Mouse (Mus musculus) embryo, embryonic 11 days (tissue): ENCODE results near the gene Fam160a2.

ENCODE experiments used
- DNase-seq: peaks from one replicate; pipeline ENCODE4 v3.0.0-alpha.2; 2015

The Fam160a2 gene

DNA sequence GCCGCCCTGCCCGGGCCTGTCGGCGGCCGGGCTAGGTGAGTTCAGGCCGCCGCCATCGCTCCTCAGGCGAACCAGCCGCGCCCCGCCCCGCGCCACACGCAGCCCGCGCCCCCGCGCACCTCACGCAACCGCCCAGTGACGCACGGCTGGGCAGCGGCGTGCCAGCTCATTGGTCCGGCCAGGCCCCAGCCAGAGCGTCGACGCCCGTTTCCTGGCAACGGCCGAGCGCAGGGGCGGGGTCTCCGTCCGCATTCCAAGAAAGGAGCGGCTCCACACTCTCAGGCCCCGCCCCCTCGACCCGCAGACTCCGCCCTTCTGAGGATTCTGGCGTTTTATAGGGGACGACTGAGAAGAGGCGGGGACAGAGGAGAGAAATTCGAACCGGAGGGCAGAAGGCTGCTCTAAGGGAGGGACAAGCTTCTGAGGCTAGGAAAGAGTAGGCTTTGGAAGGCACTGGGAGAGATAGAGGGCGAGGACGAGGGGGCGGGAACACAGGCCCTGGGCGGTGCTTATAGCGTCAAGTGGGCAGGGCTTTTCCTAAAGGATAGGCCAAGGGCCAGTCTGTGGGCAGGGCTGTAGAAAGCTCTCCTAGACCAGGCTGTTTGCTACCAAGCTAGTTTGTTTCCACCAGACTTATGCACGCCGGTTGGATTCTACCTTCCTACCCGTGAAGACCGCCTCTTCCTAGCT, at the start of gene Fam160a2:
Gene Fam160a2 (minus strand): TSS at position 120 of the 690 bp plus-strand sequence.
- DNase-seq = peak; percentile 99

DNA sequence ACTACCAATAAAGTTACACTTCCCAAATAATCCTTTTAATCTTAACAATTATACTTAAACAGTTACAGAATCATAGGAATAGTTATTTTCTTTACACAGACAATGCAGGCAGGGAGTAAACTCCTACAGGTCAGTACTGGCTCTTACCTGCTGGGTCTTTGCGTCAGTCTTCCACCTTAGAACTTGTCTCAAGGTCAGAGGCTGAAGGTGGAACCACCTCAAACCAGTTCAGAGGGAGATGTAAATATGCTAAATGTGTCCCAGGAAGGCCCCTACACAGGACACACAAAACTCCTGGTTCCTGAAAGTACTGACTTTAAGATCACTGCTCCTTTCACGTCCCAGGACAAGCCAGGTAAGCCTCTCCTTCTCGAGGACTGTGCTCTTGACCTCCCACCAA, 45.2 kb upstream of the Fam160a2 start:
- no peak for DNase-seq

DNA sequence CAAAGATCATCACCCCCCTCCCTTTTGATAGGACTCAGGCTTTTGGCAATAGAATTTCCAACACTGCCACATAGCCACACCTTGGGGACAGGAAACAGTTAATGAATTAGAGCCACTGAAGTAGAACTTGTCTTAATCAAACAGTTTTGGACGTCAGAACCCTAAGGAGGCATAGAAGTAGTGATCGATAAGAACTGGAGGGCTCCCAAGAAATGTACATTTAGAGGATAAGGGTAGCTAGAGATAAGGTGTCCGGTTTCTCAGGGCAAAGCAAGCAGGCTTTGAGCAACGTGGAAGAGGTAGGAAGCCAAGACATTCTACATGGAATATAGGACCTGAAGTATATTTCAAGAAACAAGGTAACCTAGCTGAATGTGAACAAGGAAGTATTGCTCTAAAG, 41.6 kb upstream of the Fam160a2 start:
- no peak for DNase-seq

DNA sequence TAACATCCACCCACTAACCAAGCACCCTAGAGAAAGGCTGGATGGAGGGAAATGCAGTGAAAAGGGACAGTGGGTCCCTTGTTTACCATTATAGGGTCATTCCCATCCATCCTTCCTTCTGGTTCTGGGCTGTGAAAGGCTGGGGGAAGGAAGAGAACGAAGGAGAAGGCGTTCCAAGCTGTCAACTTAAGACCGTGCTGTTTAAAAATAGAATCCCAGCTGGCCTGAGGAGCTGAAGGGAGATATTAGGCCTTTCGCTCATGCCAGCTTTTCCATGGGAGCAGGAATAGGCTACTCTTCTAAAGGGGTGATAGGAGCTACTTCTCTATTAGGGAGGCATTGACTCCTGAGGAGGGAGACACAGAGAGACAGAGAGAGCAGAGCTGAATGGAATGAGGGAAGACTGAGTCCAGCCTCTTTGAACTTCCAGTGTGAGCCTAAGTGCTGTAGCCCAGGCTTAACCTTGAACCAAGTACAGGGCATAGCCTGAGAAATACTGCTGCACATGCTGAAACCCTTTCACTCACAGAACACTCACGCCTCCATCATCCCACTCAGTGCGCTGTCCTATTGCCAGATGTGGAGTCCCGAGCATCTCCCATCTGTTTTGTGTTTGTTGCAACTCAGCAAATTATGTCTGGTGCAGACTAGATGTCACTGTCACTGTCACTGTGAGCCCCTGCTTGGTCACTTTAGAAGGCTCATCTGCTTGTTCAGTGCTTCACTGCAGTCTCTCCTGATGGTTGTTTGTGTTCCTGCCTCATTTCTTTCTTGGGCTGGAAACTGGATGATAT, 38.3 kb upstream of the Fam160a2 start:
- DNase-seq = no peak

DNA sequence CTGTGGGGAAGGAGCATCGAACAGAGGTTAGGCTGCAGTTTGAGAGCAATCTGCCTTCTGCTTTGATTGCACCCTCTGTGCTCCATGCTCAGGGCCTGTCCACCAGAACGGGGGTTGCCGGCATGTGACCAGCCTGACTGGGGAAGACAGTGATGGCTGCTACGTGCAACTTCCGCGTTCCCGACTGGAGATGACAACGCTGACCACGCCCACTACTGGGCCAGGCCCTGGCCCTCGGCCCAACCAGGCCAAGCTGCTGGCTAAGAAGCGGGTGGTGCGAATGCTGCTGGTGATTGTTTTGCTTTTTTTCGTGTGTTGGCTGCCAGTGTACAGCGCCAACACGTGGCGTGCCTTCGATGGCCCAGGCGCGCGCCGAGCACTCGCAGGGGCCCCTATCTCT, 34.9 kb upstream of the Fam160a2 start:
- no peak for DNase-seq

DNA sequence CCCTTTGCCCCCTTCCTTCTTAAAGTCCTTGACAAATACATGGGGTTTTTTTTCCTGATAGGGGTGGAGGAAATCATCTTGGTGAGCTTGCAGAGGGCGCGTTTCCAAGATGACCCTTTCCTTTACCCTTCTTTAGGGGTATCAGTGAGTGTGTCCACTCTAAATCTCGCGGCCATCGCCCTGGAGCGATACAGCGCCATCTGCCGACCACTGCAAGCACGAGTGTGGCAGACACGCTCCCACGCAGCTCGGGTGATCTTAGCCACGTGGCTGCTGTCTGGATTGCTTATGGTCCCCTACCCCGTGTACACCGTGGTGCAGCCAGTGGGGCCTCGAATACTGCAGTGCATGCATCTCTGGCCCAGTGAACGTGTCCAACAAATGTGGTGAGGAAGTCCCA, 34.0 kb upstream of the Fam160a2 start:
- DNase-seq = no peak

DNA sequence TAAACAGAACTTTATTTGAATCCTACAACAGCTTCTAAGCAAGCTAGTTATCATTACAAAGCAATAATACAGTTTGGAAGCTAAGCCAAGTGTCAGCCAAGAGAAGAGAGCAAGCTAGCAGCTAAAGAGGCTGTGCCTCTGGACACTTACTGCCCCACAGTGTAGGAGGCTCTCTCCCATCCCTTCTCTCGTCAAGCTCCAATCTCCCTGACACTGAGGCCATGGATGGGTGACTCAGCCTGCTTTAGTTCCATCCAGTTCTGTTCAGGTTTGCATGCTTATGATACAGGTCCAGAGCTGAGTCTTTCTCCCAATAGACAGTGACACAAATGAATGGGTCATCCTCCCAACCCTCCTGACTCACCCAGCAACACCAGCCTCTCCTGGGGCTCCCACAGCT, 32.2 kb upstream of the Fam160a2 start:
- no peak for DNase-seq

DNA sequence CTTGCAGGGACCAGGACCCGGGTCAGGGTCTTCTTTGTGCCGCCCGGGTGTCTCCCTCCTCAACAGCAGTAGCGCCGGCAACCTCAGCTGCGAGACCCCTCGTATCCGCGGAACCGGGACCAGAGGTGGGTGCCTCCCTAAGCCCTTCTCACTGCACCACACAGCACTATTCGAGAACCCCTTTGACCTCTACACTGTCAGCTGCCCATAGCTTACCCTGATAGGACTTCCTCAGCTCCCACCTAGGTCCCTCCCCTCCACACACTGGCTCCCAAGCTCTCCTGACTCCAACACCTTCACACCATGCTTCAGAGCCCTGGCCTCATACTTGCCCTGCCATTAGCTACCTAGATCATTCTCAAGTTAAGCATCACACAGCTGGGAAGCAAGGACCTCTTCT, 26.2 kb upstream of the Fam160a2 start:
- peak; percentile 5 for DNase-seq

DNA sequence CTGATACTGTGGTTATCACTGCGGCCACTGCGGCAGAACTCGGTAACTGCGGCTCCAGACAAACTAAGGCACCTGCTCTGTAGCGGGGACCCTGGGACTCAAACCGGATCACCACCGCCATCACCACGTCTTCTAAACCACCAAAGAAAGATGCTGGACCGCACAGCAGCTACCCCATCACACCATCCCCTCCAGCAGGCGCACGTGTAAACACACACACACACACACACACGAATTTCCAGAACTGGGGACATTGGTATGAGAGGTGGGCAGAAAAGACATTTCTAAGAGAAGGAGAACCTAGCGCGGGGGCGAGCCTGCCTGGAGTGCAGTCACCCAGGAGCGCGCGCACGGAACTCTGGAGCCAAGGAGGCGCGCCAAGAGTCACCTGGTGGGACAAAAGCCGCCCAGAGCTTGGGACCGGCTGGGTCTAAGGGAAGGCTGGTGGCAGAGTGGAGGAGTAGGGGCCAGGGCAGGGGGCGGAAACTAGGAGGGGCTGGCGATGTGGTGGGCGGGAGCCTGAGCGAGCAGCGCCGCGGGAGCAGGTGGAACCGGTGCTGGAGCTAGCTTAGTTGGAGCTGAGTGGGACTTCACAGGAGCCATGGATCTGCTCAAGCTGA, 25.7 kb upstream of the Fam160a2 start, which contains the start of gene Cckbr:
Gene Cckbr (plus strand): TSS at position 308 of the 620 bp plus-strand sequence.
- peak; percentile 58 for DNase-seq

DNA sequence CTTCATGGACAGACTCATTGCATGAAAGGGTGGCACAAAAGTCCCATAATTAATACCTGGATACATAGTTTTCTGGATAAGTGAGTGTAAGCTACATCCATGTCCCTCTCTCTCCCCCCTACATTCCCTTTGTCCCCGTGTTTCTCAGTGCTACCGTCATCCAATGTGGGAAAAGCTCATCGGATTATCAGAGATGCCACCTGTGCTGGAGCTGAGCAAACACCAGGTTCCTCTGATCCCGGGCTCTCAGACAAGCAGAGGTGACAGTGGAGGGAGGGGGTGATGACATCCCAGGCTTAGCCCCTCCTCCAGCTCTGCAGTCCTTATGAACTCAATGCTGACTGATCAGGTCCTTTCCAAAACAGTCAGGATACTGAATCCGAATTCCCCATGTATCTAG, 24.5 kb upstream of the Fam160a2 start:
- DNase-seq = no peak

DNA sequence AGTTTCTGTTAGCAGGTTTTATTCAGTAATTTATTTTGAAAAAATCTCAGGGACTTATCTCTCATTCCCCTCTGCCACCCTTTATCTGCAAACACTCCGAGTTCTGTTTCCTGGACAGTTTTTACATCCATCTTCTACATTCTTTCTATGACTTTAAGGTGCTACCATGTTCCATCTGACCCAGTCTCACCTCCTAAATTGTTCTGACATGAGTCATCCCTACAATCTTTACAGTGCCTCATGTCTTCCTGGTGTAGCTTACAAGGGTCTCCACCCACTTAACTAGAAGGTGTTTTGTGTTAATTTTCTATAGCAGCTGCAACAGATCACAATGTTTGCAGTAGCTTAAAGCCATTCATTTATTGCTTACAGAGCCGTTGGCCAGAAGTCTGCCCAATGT, 21.0 kb upstream of the Fam160a2 start:
- DNase-seq = no peak

DNA sequence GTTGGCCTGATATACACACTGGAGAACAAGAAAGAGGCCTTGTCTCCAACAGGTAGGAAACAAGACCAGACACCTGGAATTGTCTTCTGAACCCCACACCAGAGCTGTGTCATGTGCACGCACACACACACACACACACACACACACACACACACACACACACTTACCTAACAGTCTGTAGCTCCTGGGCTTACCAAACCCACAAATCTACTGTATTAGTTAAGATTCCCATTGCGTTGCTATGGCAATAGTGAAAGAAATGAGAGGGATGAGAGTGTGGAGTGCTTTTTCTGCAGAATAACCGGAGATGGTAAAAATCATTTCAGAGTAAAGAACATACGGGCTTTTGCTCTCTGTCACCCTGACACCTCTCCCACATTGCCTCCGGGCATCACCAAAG, 18.3 kb upstream of the Fam160a2 start:
- no peak for DNase-seq

DNA sequence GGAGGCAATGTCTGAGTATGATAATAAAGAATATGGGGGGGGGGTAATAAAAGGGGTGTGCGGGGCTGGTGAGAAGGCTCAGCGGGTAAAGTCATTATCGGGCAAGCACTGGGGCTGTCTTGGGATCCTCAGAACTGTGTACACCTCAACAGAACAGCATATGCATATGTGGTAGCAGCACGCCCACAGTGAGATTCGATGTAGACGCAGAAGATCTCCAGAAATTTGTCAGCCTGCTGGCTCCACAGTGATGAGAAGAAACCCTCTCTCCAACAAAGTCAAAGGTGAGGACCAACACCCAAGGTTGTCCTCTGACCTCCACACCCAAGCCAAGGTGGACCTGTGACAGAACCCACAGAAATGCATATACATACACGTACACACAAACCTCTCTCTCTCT, 16.7 kb upstream of the Fam160a2 start:
- DNase-seq = no peak

DNA sequence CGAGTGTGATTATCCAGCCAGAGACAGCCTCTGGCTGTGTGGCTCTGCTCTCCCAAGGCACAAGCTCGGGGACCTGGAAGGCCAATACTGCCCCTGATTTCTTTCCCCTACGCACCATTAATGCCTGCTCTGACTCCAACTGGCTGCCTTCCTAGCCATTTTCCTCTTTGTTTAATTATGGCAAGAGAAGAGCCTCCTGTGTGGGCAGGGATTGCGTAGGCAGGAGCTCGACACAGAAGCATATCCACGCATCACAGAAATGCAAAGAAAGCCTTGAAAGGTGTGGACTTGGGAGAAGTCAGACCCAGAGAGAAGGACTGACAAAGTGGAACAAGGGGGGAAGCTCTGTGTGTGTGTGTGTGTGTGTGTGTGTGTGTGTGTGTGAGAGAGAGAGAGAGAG, 14.5 kb upstream of the Fam160a2 start:
- no peak for DNase-seq

DNA sequence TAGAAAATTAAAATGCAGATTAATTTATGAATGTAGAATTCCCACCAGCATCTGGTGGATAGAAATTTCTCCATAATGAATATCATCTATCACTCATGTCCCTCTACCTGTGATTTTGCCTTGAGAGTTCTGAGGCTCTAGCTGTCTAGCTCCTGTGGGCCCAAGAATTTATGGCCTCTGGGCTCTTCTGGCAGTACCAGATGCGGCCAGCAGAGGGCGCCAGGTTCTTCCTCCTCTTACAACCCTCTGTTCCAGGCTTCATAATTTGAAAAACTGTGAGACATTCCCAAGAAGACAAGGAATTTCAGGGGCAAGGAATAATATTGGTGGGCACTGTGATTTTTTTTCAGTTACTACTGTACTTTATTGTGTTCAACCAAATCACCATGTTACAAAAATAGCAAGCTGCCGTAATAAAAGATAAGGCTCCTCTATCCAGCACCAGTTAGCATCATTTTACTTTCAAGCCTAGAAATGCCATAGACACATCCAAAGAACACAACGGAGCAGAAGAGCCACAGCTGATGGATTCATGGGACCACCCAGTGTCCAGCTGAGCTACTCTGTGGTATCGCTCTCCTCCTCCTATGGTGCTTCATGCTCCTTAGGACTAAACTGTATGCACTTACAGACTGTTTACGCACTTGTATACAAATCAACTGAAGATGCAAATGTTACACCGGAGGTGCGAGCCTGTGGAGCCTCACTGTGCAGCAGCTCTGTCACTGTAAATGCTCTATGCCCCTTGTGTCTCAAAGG, 12.2 kb upstream of the Fam160a2 start:
- DNase-seq = peak; percentile 67

DNA sequence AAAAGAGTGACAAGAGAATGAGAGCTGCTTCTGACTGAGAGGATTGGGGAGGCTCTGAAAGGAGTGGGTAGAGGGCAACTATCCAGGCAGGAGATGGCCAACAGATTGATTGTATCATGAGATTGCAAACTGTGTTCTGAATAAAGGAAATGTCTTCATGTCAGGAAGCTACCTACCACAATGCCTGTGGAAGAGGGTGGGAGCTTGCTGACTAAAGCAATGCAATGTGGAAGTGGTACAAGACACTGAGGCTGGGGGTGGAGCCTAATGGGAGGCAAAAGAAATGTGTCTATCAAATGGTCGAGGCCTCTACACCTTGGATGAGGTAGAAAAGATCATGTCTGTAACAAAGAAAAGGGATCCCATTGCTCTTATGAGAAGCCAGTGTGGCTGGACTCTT, 6.5 kb upstream of the Fam160a2 start:
- DNase-seq = no peak

DNA sequence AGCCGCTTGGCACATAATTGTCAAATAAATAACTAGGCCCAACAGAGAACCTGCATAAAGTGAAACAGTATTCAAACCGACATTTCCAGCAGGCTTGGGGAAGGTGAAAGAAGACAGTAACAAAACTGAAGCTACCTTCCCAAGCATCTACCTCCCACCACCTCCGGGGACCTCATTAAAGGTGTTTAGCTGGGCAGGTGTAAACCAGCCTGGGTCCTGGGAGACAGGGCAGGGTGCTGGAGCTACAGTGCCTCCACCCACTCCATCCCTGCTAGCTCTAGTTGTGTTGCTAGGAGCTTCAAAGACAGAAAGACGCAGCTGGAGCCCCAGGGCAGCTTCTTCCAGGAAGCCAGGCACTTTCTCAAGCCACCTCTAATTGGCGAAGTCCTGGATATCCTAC, 4.4 kb upstream of the Fam160a2 start, which contains the start of gene Cnga4:
Gene Cnga4 (plus strand): TSS at position 301 of the 400 bp plus-strand sequence.
- DNase-seq = no peak

DNA sequence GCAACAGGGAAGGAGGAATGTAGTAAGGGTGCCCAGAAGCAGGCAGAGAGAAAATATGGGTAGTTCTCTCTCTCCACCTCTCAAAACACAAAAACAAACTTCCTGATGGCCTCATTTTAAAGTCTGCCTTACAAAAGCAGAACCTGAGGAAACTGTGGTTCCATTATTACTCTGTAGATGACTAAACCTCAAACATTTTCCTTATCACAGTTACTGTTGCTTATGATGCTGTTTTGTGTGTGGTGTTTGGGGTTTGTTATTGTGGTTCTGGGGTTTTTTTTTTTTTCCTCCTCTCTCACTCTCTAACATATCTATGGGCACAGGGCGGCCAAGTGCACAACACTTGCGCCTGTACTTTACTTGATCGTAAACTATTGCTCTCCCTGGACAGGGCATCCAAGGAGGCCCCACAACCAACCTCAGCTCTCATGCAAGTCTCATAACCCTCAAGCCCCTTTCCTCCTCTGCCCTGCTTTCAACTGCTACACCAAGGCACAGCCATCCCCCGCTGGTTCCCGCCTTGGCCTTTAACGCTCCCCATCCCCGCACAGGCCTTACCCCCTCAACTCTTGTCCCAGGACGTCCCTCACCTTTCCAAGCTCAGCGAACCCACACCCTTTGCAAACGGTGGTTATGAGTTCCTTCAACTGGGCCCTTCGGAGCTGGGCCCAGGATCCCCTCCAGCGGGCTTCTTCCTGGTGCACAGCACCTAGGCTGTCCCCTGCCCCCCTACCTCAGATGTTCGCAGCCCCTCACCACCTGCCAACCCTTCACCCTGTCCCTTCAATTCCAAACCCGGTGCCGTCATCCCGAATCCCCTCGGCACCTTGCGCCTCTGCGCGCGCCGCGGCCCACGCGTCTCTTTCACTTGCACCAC, 558 bp downstream of the Fam160a2 start:
- DNase-seq = peak; percentile 34

DNA sequence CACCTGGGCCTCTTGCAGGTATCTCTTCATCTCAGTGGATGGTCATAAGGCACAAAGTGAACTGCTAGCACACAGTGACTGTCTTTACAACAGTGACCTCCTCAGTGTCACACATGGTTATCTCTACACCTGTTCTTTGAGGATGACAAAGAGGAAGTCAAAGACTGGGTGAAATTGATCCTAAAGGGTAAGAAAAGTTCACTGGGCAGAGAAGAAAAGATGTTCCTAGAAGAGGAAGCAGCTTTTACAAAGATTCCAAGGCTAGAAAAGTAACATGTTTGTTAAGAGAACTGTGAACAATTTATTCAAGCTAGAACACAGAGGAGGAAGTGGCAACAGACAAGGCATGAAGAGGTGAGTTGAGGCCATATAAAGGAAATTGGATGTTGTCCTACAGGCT, 3.7 kb downstream of the Fam160a2 start:
- DNase-seq = no peak

DNA sequence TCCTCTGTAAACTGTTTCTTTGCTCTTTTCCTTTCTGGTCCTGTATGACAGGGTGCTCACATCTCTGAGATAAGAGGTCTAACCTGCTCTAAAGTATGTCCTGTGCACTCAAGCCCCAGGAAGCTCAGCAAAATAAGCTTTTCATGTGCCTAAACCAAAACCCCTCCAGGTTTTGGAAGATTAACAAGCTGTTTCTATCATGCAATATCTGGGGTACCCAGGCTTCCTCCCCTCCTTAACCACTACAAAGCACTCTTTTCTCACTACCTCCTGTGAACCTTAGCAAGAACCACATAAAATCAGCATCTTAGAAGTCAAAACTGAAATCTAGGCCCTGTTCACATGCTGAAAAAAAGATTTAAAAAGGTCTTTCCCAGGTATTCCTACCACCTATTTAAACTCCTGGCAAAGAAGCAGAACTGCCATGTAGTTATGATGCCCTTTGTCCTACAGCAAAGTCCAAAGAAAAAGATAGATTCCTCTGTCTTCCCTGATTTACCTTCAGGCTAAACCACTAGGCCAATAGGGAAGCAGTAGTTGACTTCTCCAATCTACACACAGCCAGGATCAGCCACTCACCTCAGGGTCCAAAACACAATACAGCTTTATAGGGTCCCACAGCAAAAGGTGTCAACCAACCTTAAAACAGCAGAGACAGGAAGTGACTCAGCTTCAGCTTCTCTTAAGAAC, 4.6 kb downstream of the Fam160a2 start:
- DNase-seq = no peak

DNA sequence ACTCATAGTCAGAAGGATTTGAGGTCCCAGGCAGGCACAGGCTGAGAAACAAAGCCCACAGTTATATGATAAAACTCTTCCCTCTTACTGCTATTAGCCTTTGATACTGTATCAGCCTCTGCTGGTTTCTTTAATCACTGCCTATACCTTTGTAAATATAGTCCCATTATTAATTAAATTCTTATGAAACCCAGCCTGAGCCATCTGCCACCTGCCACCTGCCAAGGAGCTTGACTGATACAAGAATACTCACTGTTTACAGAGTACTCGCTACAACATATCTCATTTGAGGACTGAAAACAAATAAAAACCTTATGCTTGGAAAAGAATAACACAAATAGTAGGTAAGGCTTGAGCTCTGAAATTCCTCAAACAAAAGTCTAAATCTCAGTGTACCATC, 5.2 kb downstream of the Fam160a2 start:
- DNase-seq = no peak

DNA sequence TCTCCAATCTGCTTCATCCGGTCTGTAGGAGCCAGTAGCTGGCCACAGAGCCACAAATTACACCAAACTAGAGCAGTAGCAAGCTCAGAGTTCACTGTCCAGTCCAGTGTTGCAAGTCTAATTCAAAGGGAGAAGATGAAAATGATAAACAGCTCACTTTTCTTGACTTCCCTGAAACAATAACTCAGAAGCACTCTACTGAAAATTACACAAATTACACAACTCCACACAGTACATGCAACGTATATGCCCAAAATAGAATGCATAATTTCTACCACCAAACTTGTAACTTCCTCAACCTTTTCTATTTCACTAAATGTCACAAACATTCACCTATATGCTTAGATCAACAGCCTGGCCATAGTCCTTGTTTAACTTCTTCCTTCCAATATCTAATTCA, 9.6 kb downstream of the Fam160a2 start:
- no peak for DNase-seq
